Mouse (Mus musculus) T-cell, adult 2 months (primary cell): Measurements from ENCODE around the gene 1700029I15Rik.
A peak's percentile ranks its signal among the peaks of the same experiment; 100 is the strongest.

Experiments
- DNase-seq: peaks from one replicate; pipeline ENCODE4 v3.0.0; 2022; ENCODE audit warnings: low spot score

The 1700029I15Rik gene

GRCm38 (mm10) chr2:92427882-92428281 is 45.5 kb downstream of the 1700029I15Rik start:
- DNase-seq = no peak

DNA sequence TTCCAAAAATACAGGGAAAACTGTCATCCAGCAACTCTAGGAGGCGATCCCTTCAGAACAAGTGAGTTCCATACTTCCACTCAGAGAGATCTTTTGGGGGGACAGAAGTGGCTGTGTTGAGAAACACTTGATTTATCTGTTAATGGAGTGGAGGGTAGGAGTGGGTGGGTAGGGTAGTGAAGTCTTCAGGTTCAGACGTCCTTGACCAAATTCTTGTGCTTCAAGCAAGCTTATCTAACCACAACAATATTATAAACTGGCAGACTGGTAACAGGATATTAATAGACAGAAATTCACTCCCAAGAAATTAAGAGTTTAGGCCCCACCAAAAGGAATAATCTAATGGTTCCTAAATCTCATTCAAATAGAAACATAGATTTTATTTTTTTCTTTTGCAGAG is 47.8 kb downstream of the 1700029I15Rik start:
- no peak for DNase-seq

GRCm38 (mm10) chr2:92430723-92431541 is 48.6 kb downstream of the 1700029I15Rik start:
- no peak for DNase-seq

GRCm38 (mm10) chr2:92431611-92432179 is 49.4 kb downstream of the 1700029I15Rik start:
- no peak for DNase-seq

DNA sequence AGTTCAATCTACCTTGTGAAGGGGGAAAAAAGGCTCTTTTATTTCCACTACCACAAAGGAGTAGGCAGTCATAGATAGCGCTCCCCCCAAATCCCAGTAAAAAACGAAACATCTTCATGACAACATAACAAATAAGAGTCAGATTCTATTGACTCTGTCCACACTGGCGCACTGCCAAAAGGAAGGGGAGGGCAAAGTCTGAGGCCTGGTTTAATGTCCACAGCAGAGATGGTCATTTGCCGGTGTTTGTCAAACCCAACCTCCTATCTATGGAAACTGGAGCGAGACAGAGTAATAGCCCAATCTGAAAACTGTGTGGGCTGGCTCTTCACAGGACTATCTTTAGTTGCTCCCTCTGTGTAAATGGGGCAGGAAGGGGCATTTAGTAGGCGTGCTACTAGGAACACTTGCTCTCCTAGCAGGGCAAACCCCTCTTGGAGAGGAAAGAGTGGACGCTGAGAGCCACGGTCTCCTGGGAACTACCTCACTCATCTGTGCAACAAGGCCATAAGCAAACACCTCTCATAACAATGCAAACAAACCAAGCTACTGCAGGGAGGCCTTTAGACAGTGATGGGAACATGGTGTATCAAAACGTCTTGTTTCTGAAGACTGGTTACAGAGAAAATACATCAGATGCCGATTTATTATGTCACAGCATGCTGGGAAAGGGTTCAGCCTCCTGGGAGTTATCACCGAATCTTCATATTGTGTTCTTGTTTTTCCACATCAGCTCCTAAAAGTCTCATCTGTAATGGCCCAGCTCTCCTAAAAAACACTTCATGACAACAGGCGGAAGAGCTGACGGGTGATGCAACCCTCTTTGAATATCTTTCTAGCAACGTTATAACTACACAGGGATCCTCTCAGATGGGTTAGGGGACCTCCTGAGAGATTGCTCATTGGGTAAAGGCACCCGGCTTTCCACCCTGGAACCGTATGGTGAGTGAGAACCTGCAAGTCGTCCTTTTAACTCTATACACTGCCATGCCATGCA is 50.3 kb downstream of the 1700029I15Rik start:
- DNase-seq = no peak

- peak; percentile 97 for DNase-seq
These were observed 51.4 kb downstream of the 1700029I15Rik start, which contains the start of gene Cry2 for GRCm38 (mm10) chr2:92433578-92434374. TSS of gene Cry2 (minus strand) at chr2:92434043.

- no peak for DNase-seq
These were observed 52.0 kb downstream of the 1700029I15Rik start for GRCm38 (mm10) chr2:92434375-92434745.

- DNase-seq = no peak
These were observed 52.7 kb downstream of the 1700029I15Rik start for GRCm38 (mm10) chr2:92435023-92435422.
